Mouse (Mus musculus): ENCODE measurements at regions not wholly inside any gene's neighbourhood (a gene's known extent, or its start where the extent isn't known, plus 50 kb on each side); places are given as distances from the start of the nearest gene placed in this dataset.

DNA sequence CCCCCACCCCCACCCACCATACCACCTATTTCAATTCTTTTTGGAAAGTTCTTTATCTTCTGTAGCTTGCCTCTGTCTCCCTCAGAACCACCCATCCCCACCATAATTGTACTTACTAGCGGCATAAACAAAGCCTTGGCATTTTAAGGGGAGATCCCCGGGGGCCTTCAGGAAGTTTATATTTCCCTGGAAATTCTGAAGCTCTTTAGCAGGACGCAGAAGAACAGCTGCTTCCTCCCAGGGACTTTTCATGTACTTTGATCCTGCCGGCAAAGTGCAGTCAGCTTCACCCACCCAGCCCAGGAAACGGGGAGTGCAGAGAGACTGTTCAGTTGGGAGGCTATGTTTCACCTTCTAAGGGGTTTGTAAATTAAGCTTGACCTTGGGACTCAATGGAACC is 545.6 kb upstream of the Tbl1xr1 start:
- no peak for TF ChIP-seq CTCF (IDR thresholded peaks at IDR 0.05; ENCODE audit: low read depth)
- no peak for TF ChIP-seq EP300 (optimal IDR thresholded peaks at IDR 0.05)
